Mouse (Mus musculus) large intestine, adult 2 months (tissue): Measurements from ENCODE around the gene Olfr1238. TPM values are rescaled to one million over a fixed set of nuclear protein-coding genes. Genes with fewer than 3 reads are reported as not detected.

Experiments
- DNase-seq: peaks from one replicate; pipeline ENCODE4 v3.0.0-alpha.2; 2012; ENCODE audit warnings: low read depth, low spot score
- WGBS: fragments of 180-500 bp; shearing (Covaris S2); methylation state at CpG from one replicate; pipeline ENCODE4 v1.1.7; 2018; 5-methylcytosine and 5-hydroxymethylcytosine counted together
- polyA plus RNA-seq: library from polyadenylated mRNA; depleted of rRNA; stranded (reverse); fragments of >200 nt; gene quantifications from 2 replicates; pipeline ENCODE4 v1.2.3, GENCODE M21; 2012; rRNA removed

The Olfr1238 gene
- not detected in 2 replicates for polyA plus RNA-seq

- WGBS = 94% methylated on average over 2 of the region's 2 CpGs
- no peak for DNase-seq
Measured at GRCm38 (mm10) chr2:89409576-89409975, at the start of gene Olfr1238. Gene Olfr1238, minus strand, starts transcription at chr2:89409676.

GRCm38 (mm10) chr2:89442900-89443299, 33.4 kb upstream of the Olfr1238 start, which contains the start of gene Olfr1240:
Gene Olfr1240, minus strand, starts transcription at chr2:89443000.
- 76% methylated on average over 3 of the region's 3 CpGs for WGBS
- DNase-seq = no peak

GRCm38 (mm10) chr2:89420307-89420706, 10.8 kb upstream of the Olfr1238 start, which contains the start of gene Olfr1239:
Gene Olfr1239, minus strand, starts transcription at chr2:89420407.
- WGBS = 91% methylated on average over 2 of the region's 2 CpGs
- DNase-seq = no peak

- no peak for DNase-seq
- WGBS = 73% methylated on average over 1 of the region's 1 CpGs
Measured at GRCm38 (mm10) chr2:89414557-89414956, 5.1 kb upstream of the Olfr1238 start.

- WGBS = 21% methylated on average over 1 of the region's 1 CpGs
Measured at GRCm38 (mm10) chr2:89400882-89401281, 8.6 kb downstream of the Olfr1238 start.

GRCm38 (mm10) chr2:89364765-89365164, 44.7 kb downstream of the Olfr1238 start, which contains the start of gene Olfr1234:
Gene Olfr1234, minus strand, starts transcription at chr2:89364865.
- WGBS = 76% methylated on average over 4 of the region's 4 CpGs
- DNase-seq = no peak

More at GRCm38 (mm10) chr2:89400882-89401281, 8.6 kb downstream of the Olfr1238 start:
- no peak for DNase-seq

Other genes starting within 250 kb of the Olfr1238 start
- gene Olfr1224-ps1, start 245.6 kb downstream of the Olfr1238 start, polyA plus RNA-seq = not detected in 2 replicates
- not detected in 2 replicates for gene Olfr1225, start 235.0 kb downstream of the Olfr1238 start, polyA plus RNA-seq
- gene Olfr1226, start 209.6 kb downstream of the Olfr1238 start, polyA plus RNA-seq = not detected in 2 replicates
- gene Olfr1228, start 155.6 kb downstream of the Olfr1238 start, polyA plus RNA-seq = not detected in 2 replicates
- gene Olfr1229, start 121.7 kb downstream of the Olfr1238 start, polyA plus RNA-seq = not detected in 2 replicates
- gene Olfr1230, start 112.4 kb downstream of the Olfr1238 start, polyA plus RNA-seq = not detected in 2 replicates
- gene Olfr1231, start 102.6 kb downstream of the Olfr1238 start, polyA plus RNA-seq = not detected in 2 replicates
- not detected in 2 replicates for gene Olfr1232, start 80.0 kb downstream of the Olfr1238 start, polyA plus RNA-seq
- not detected in 2 replicates for gene Olfr1233, start 67.3 kb downstream of the Olfr1238 start, polyA plus RNA-seq
- gene Olfr1234, start 44.8 kb downstream of the Olfr1238 start, polyA plus RNA-seq = not detected in 2 replicates
- gene Olfr1239, start 10.7 kb upstream of the Olfr1238 start, polyA plus RNA-seq = not detected in 2 replicates
- gene Olfr1240, start 33.3 kb upstream of the Olfr1238 start, polyA plus RNA-seq = not detected in 2 replicates
- not detected in 2 replicates for gene Olfr1241, start 77.5 kb upstream of the Olfr1238 start, polyA plus RNA-seq
- not detected in 2 replicates for gene Olfr1242, start 88.7 kb upstream of the Olfr1238 start, polyA plus RNA-seq
- gene Olfr1243, start 121.8 kb upstream of the Olfr1238 start, polyA plus RNA-seq = not detected in 2 replicates
- not detected in 2 replicates for gene Olfr1245, start 168.8 kb upstream of the Olfr1238 start, polyA plus RNA-seq
- gene Olfr1246, start 183.5 kb upstream of the Olfr1238 start, polyA plus RNA-seq = not detected in 2 replicates
- gene Olfr1247, start 204.5 kb upstream of the Olfr1238 start, polyA plus RNA-seq = not detected in 2 replicates
- gene Olfr1248, start 208.6 kb upstream of the Olfr1238 start, polyA plus RNA-seq = not detected in 2 replicates
- gene Olfr1249, start 225.3 kb upstream of the Olfr1238 start, polyA plus RNA-seq = not detected in 2 replicates